Mouse (Mus musculus): ENCODE measurements around the gene Hoxd10. TPM values are rescaled to one million over a fixed set of nuclear protein-coding genes. Genes with fewer than 3 reads are reported as not detected.

Gene Hoxd10
- total and polyA plus RNA-seq, 3 experiments = not detected

DNA sequence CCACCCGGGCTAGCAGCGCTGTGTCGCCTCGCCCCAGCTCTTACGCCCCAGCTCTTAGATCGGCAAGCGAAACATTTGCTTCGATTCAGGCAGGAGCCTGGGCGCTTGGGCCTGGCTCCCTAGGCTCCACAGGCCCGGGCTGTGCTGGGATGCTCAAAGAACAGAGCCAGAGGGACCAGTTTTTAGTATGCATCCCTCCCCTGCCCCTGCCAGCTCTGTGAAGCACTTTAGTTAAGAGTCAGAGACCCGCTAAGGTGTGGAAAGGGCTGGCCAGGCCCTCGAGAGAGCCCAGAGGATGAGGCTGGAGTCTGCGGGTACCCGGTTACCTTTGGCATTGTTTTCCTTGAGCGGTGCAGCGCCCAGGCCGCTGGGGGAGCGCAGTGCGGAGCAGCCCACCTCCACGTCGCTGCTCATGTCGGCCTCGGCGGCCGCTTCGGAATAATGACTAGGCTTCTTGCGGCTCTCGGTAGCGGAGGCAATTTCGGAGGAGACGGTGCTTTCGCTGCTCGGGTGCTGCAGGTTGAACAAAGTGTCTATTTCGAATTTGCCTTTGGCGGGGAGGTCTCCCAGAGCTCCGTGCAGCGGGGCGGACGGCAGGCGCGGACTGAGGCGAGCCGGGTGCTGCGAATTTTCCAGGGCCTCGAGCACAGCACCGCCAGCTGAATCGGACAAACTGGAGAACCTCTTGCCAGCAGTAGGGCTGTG lies 32.9 kb upstream of the Hoxd10 start:
- dilution Hi-C loops (cut with MboI; ENCODE audit: extremely low pct_ligation_motif_present, extremely low pct_unique_long_range_greater_than_20kb, low sequenced_read_pairs) (no loop called here), in situ Hi-C loops (cut with MboI; ENCODE audit: low pct_ligation_motif_present, low pct_unique_long_range_greater_than_20kb, low sequenced_read_pairs) (loop anchor here (25.0 kb wide), 1 partner anchor 1072 kb away; the partner anchor contains the start of gene Chrna1)
- H3K27me3 ChIP-seq (replicated peaks) = no peaks in the 10 kb centered on the region
- no peaks in the 10 kb centered on the region for H3K36me3 ChIP-seq (replicated peaks in 1 of 2; ENCODE audit: control insufficient read depth in 1 of 2, insufficient read depth in 1 of 2, low read length in 1 of 2)
- H3K4me3 ChIP-seq (replicated peaks in 1 of 3; ENCODE audit: low read depth in 2 of 3, low read length in 2 of 3, poor library complexity in 1 of 3) = no peak overlapping the region
- peaks cover 0 to 5% of the 10 kb centered on the region in 2 experiments; a peak in 2 of 4 replicates for H3K4me1 ChIP-seq (ENCODE audit: control insufficient read depth in 1 of 2, insufficient read depth in 2 of 2)
- no peak overlapping the region for H3K4me2 ChIP-seq (ENCODE audit: insufficient read depth, low read depth, poor library complexity, severe bottlenecking)
- H3K27ac ChIP-seq (ENCODE audit: insufficient read depth, low read depth) = no peak overlapping the region
- no peak overlapping the region for H3K9ac ChIP-seq (ENCODE audit: insufficient read depth, low read depth)
- TF ChIP-seq MAFK (IDR thresholded peaks at IDR 0.05; ENCODE audit: insufficient replicate concordance, low read length) = no peak
- TF ChIP-seq MXI1 (IDR thresholded peaks at IDR 0.05; ENCODE audit: low read depth, low read length) = no peak
- no peak for TF ChIP-seq HCFC1 (IDR thresholded peaks at IDR 0.05; ENCODE audit: low read depth, low read length)
- TF ChIP-seq CHD2 (IDR thresholded peaks at IDR 0.05; ENCODE audit: low read length) = no peak
- no peak for TF ChIP-seq CHD1 (IDR thresholded peaks at IDR 0.05; ENCODE audit: low read depth, low read length)
- TF ChIP-seq ZNF384 (IDR thresholded peaks at IDR 0.05; ENCODE audit: low read depth, low read length) = no peak
- TF ChIP-seq EP300 (IDR thresholded peaks at IDR 0.05; ENCODE audit: low read length) = no peak
- TF ChIP-seq NRF1 (IDR thresholded peaks at IDR 0.05; ENCODE audit: low read depth, low read length) = no peak
- no peak for TF ChIP-seq MYC (IDR thresholded peaks at IDR 0.05; ENCODE audit: low read depth, low read length)
- TF ChIP-seq RAD21 (IDR thresholded peaks at IDR 0.05; ENCODE audit: low read depth, low read length) = no peak
- TF ChIP-seq POLR2AphosphoS2 (IDR thresholded peaks at IDR 0.05; ENCODE audit: low read depth, low read length) = no peak
- no peak for TF ChIP-seq NELFE (IDR thresholded peaks at IDR 0.05; ENCODE audit: low read depth, low read length)
- TF ChIP-seq POLR2A (IDR thresholded peaks at IDR 0.05; ENCODE audit: low read depth, low read length) = no peak
- TF ChIP-seq TCF12 (IDR thresholded peaks at IDR 0.05; ENCODE audit: low read depth, low read length) = no peak
- no peak for TF ChIP-seq ZMIZ1 (IDR thresholded peaks at IDR 0.05; ENCODE audit: low read depth, low read length)
- TF ChIP-seq TBP (conservative IDR thresholded peaks at IDR 0.05; ENCODE audit: low read depth, low read length) = no peak
- no peak for TF ChIP-seq PAX5 (IDR thresholded peaks at IDR 0.05; ENCODE audit: low read length)
- no peak for TF ChIP-seq ELF1 (IDR thresholded peaks at IDR 0.05; ENCODE audit: low read depth, low read length)
- TF ChIP-seq JUN (IDR thresholded peaks at IDR 0.05; ENCODE audit: insufficient read depth, low read depth, low read length) = no peak
- no peak for TF ChIP-seq BHLHE40 (IDR thresholded peaks at IDR 0.05; ENCODE audit: low read depth, low read length)
- peaks cover 38% of the 10 kb centered on the region for H3K9me3 ChIP-seq (replicated peaks; ENCODE audit: low read length)
- H3K79me2 ChIP-seq (replicated peaks; ENCODE audit: control insufficient read depth, extremely low read depth, insufficient read depth, poor library complexity, severe bottlenecking) = no peaks in the 10 kb centered on the region
- DNase-seq (ENCODE audit: extremely low read depth) = no peak

DNA sequence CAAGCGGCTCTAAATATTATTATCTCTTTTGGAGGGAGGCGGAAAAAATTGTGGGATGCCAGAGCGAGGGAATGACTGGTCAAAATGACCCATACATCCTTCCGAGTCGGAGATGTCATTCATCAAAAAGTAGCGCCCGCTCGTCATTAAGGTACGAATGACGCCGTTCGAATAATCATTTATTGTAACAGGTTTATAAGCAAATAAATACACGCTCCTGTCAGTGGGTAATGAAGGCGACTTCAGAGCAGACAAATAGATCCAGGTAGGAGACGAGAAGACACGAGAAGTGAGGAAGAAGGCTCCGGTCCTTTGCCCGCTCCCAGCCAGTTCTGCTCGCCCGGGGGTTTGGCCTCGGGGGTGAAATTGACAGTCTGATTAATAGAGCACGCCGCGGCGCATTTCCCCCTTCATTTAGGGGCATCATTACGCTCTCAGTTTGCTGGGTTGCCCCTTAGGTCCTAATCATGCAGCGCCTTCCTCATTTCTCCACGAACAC lies 32.2 kb upstream of the Hoxd10 start, which contains the start of gene Evx2:
Gene Evx2 (minus strand): TSS at position 51 of the 499 bp plus-strand sequence.
- Histone ChIP-seq H3K27me3 (replicated peaks) (no peaks in the 10 kb centered on the region), H3K4me3 (replicated peaks in 1 of 3; ENCODE audit: low read depth in 2 of 3, low read length in 2 of 3, poor library complexity in 1 of 3) (no peak within 1 kb of the TSS), H3K4me2 (ENCODE audit: insufficient read depth, low read depth, poor library complexity, severe bottlenecking) (no peak within 1 kb of the TSS), H3K9me3 (replicated peaks; ENCODE audit: low read length) (peaks cover 38% of the 10 kb centered on the region), H3K79me2 (replicated peaks; ENCODE audit: control insufficient read depth, extremely low read depth, insufficient read depth, poor library complexity, severe bottlenecking) (no peaks in the 10 kb centered on the region), H3K27ac (ENCODE audit: insufficient read depth, low read depth) (no peak within 1 kb of the TSS), H3K36me3 (replicated peaks in 1 of 2; ENCODE audit: control insufficient read depth in 1 of 2, insufficient read depth in 1 of 2, low read length in 1 of 2) (no peaks in the 10 kb centered on the region), H3K4me1 (ENCODE audit: control insufficient read depth in 1 of 2, insufficient read depth in 2 of 2) (peaks cover 0 to 5% of the 10 kb centered on the region in 2 experiments; a peak in 2 of 4 replicates), H3K9ac (ENCODE audit: insufficient read depth, low read depth) (no peak within 1 kb of the TSS)
- TF ChIP-seq ETS1 (conservative IDR thresholded peaks at IDR 0.05; ENCODE audit: low read depth, low read length) (no peak), ZKSCAN1 (IDR thresholded peaks at IDR 0.05; ENCODE audit: borderline replicate concordance, low read depth, low read length) (no peak), ZNF384 (IDR thresholded peaks at IDR 0.05; ENCODE audit: low read depth, low read length) (no peak), TCF12 (IDR thresholded peaks at IDR 0.05; ENCODE audit: low read depth, low read length) (no peak), MAX (IDR thresholded peaks at IDR 0.05; ENCODE audit: low read length) (no peak), UBTF (IDR thresholded peaks at IDR 0.05; ENCODE audit: low read depth, low read length) (no peak), POLR2AphosphoS2 (IDR thresholded peaks at IDR 0.05; ENCODE audit: low read depth, low read length) (no peak), PAX5 (IDR thresholded peaks at IDR 0.05; ENCODE audit: low read length) (no peak), RAD21 (IDR thresholded peaks at IDR 0.05; ENCODE audit: low read depth, low read length) (no peak), CHD1 (IDR thresholded peaks at IDR 0.05; ENCODE audit: low read depth, low read length) (no peak), TBP (conservative IDR thresholded peaks at IDR 0.05; ENCODE audit: low read depth, low read length) (no peak), JUN (IDR thresholded peaks at IDR 0.05; ENCODE audit: insufficient read depth, low read depth, low read length) (no peak)
- in situ Hi-C loops (cut with MboI; ENCODE audit: low pct_ligation_motif_present, low pct_unique_long_range_greater_than_20kb, low sequenced_read_pairs) (loop anchor here (10.0 to 25.0 kb wide), 3 partner anchors 365 to 1072 kb away; partner anchors contain the start of gene Chrna1), dilution Hi-C loops (cut with MboI; ENCODE audit: extremely low pct_ligation_motif_present, extremely low pct_unique_long_range_greater_than_20kb, low sequenced_read_pairs) (no loop called here)
- no peak for DNase-seq (ENCODE audit: extremely low read depth)
